Mouse (Mus musculus) right cerebral cortex, postnatal 10 days (tissue): ENCODE measurements at regions not wholly inside any gene's neighbourhood (a gene's known extent, or its start where the extent isn't known, plus 50 kb on each side); places are given as distances from the start of the nearest gene placed in this dataset.

Experiments used
- DNase-seq, 2 experiments: peaks; one replicate each; pipeline ENCODE4 v3.0.0; 2021; ENCODE audit warnings: low spot score in 2 of 2

DNA sequence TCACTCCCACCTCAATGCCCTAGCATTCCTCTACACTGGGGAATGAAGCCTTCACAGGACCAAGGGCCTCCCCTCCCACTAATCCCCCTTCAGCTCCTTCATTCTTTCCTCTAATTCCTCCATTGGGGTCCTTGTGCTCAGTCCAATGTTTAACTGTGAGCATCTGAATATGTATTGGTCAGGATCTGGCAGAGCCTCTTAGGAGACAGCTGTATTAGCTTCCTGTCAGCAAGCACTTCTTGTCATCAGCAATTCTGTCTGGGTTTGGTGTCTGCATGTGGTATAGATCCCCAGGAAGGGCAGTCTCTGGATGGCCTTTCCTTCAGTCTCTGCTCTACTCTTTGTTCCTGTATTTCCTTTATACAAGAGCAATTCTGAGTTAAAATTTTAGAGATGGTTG is 426.8 kb upstream of the 2610001J05Rik start:
- DNase-seq, result no peak

DNA sequence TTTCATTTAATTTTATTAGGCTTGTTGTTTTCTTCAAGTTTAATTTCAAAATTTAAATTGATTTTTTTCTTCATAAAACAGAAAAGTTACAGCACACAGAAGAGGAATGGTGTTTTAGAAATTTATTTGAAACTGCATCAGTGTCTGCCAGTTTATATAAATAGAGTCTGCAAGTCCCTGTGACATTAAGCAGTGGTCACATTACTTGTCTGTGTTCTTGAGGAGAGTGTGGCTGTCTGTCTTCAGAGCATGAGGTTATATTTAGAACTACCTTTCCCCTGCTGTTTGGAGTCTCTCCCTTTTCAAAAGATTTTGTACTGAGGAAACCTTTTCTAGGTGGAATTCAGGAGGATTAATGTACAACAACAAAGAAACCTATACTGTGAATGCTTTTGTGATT is 426.1 kb upstream of the 2610001J05Rik start:
- DNase-seq, result no peak

DNA sequence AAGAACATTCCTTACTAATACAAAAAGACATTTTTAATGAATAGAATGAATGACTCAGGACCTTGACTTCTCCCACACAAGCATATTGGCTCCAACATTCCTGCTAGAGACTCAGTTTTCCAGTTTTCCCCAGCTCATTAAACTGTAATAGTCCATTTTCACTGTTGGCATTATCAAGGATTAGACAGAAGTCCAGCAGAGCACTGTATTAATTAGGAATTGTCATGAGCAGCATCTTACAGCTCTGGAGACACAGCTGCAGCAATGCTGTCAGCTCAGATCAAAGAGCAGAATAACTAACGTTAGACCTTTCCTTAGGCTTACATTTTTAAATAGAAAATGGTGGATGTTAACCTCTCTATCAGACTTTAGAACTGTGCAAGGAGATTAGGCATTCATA is 419.5 kb upstream of the 2610001J05Rik start:
- no peak for DNase-seq

DNA sequence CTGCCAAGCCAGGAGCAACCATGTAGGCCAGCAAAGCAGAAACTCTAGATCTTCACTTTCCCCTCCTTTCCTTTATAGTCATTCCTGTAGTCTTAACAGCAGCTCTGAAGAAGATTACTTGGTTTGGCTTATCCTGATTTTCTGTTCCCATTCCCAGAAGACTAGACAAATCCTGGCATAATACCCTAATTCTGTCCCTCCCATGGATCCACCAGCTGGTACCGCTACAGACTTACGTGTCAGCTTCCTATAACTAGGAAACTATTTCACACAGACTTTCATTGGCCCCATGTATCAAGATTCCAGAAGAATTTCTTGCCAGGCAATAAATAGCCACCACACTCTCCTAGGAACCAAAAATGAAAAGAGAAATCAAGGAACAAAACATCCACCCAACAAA is 410.2 kb upstream of the 2610001J05Rik start:
- no peak for DNase-seq

DNA sequence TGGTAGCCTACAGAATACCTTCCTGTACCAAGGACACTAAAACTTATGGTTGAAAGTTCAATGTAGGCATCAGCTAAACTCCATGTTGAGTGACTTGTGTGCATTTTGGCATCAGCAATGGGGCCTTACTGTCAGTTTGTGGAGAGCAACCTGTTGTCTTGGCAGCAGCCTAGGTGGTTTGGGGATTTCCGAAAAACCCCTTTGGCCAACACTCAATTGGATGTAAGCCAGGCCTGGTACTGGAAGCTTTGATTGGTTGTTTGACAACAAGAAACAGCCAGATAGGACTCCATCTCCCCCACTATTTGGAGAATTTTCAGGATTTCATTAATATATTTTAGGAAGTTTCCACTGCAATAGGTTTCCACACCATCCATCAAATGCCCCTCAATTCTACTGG is 390.6 kb upstream of the 2610001J05Rik start:
- DNase-seq, result no peak

DNA sequence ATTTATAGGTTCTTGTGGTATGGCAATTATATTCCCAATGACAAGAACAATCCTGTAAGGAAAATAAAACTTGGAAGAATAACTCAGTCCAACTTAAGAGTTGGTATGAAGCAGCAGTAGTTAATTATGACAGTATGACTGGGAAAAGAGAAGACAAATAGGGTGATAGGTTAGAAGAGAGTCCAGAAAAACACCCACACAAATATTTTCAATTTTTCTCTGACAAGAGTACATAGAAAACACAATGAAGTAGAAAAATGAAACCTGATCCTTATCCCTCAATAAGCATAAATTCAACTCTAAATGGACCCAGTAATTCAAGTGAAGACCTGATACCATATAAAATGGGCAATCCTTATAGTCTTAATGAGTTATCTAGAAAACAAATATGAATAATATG is 369.0 kb upstream of the 2610001J05Rik start:
- DNase-seq, result no peak

DNA sequence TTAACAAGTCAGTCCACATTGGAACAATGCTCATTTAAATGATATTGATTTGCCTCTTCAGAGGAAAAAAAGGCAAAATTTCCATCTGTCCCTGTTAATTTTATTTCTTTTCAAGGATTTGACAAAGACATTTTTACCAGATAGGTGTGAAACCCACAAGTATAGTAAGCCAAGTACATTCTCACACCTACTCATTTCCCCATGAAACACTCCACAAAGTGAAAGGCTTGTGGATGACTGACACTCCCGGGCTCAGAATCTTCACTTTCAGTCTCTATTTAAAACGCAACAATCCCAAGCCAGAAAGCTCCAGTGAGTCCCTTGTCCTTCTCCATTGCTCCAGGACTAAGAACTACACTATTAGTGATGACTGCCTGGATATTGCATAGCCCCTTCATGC is 367.8 kb upstream of the 2610001J05Rik start:
- no peak for DNase-seq

DNA sequence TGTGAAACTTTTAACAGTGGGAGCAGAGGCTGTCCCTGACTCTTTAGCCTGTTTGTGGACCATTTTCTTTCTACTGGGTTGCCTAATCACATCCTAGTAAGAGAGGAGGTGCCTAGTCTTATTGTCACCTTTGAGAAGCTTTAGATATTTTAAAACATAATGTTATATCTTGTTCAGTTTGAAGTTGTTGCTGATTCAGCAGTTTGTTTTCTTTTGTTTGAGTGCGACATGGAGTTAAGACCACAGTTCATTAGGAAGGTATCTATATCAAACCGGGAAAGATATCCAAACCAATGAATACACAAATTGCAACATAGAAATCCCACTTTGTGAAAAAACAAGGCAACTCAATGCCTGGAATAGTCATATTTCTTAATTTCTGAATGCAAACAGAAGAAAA is 359.5 kb upstream of the 2610001J05Rik start:
- DNase-seq, result no peak

DNA sequence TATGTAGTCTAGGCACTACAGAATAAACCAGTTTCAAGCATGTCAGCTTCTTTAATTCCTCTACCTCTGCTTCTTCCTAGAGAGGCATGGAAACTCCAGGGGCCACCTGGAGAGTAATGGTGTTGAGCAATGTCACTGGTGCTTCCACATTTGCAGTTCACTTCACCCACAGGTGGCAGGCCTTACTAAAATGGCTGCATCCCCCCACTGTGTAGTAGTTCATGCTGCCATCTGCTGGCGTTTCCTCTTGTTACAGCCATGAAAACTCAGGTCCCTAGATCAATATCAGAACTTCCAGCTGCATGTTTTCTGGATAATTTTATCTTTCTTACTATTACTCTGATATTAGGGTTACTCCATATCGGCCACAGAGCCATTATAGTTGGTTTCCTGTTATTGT is 336.2 kb upstream of the 2610001J05Rik start:
- peak; percentile 28 to 45 for DNase-seq

DNA sequence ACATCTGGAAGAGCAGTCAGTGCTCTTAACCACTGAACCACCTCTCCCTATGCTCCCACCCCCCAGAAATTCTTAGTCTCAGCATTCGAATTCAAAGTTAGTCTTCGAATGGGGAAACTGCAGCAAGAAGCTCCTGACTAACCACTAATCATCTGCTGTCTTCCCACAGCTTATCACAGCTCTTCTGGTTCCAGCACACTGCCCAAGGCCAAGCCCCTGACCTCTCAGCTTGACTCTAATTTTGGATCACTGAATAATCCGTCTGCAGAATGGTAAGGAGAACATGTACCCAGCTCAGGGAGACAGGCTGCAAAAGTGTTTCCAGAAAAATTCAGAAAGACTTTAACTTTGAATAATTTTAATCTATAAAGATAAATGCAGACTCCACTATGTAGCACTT is 325.8 kb upstream of the 2610001J05Rik start:
- DNase-seq, result no peak

DNA sequence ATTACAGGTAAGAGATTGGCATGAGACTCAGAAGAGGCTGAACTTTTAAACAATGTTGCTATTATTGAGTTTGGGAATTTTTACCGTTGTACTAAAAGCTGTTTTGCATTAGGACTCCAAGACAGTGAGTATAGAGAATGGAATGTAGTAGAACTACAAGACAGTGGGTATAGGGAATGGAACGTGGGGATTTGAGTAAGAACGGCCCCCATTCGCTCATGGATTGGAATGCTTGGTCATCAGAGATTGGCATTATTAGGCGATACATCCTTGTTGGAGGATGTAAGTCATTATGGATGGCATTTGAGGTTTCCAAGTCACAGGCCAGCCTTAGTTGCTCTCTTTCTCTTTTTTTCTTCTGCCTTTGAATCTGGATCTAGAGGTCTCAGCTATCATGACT is 324.0 kb upstream of the 2610001J05Rik start:
- no peak for DNase-seq

DNA sequence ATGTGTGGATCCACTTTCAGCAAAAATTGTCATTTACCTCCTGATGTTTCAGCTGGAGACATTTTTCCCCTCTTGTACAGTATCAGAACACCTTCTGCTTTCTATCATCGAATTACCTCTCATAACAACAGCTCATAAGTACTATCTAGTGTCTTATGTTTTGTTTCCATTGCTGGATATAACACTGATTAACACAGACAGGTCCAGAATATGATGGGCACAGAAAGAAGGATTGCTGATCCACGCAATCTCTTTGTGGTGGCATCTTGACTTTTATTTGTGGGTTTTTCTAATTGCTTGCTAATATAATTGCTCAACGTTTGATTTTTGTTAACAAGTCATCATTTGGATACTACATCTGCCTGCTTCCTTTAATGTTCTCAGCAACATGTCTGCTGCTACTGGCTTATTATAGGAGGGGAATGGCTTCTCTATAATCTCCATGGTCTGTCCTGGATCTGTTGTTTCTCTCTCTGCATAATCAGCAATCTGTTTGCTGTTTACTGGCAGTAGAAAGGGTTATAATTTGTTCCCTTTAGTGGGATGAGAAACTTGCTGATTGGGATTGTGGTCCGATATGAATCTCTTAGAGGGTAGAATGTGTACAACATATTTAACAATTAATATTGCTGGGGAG is 320.2 kb upstream of the 2610001J05Rik start:
- no peak for DNase-seq

DNA sequence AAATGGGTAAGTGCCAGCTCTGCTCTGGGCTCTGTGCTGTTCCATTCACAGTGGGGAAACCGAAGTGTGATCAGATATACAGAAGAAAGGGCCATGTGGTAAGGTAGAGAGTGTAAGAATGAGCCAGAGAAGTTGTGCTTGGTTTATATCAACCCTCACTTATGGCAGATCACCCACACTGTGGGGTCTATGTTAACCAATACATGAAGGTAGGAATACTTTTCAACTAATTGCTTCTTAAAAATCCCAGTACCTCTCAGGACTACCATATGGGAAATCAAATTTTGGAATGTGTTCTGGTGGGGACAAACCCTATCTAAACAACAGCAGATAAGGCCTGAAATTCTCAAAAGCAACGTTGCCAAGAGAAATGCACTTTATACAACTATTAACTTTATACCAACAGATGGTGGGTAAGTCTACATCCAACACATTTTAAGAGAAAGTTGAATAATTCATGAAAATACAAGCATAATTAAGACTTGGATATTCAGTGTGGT is 314.7 kb upstream of the 2610001J05Rik start:
- peak in 1 of 2 experiments; percentile 27 for DNase-seq

DNA sequence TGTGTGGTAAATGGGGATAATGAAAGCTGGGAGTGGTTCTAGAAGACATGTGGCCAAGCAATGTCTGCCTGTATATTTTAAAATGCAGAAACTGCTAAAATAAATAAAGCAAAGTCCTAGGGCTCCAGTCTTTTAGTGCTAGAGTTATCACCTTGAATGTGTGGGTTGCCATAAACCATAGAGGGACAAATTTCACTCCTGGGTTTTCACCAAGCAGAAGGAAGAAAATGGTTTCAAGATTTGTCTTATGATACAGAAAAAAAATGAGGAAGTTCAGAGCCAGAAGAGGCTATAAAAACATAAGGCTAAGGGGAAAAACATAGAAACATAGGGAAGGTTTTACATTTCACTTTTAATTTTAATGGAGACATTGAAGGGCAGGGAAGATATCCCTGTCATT is 276.1 kb upstream of the 2610001J05Rik start:
- DNase-seq, result no peak

DNA sequence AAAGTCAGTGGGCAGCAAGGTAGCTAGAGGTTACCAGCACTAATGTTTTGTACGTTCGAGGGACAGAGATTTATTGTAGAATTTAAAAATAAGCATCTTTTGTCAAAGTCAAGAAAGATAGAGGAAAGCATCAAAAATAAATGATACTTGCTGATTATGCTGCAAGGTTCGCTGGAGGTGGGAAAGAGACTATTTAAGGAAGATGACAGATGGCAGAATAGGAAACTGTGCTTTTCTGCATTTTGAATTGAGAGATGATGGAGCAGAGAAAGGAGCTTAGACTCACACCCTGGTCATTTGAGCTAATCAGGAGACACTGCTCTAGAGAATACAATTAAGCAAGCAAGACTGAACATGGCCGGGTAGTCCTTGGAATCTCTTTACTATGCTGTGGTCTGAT is 275.1 kb upstream of the 2610001J05Rik start:
- DNase-seq, result no peak

DNA sequence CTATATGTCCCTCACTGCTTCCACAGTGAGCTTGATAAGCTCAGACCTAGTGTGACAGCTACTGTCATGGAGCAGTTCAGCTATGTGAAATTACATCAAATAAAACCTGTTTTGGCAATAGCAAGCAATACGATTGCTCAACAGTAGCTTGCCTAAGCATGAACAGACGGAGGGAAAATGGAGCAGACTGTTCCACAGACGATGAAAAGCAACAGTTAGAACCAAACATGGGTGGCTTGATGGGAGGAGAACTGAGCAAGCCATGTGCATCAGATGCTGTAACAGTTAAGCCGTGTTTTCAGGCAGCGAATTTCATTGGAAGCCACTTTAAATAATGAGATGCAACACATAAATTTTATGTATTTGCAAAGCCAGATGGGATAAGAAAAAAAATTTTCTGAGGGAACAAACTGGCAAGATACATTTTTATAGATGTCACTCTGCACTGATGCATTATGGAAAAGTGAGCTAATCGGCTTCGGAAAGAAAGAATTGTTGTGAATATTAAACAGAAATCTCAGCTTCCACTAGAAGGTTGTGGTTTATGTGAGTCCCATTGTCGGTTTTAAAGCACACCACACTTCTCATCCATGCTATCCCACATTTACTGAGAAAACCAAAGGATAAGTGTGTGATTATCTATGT is 270.9 kb upstream of the 2610001J05Rik start:
- DNase-seq, result peak; percentile 50 to 76

DNA sequence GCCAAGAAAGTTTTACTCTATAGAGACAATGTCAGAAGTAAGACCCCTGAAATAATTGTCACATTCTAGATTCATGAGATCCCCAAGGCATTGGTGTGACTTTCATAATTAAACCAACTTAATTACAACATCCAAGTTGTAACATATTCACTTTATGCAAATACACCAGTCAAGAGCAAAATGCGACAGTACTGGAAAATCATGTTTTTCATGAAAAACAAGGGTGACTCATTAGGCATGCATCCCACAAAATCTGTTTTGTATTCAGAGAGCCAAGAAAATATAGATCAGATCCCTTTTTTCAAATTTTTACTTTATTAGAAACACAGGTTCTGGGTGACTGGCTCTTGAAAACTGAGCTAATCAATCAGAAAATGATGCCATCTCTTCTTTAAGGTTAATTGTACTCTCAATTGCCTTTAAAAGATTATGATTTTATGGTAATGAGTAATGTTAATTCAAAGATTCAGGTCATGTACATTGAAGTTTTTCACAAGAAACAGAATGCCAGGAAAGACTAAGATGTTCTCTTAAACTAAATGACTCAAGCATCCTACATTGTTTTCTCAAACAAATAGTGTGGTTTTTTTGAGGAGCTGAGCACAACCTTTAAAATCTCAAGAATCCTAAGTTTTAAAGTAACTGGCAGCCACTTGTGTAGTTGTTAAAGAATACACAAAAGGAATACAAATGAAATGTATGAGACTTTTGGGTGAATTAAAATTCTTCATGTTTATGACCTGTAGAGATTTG is 259.2 kb upstream of the 2610001J05Rik start:
- DNase-seq, result no peak

DNA sequence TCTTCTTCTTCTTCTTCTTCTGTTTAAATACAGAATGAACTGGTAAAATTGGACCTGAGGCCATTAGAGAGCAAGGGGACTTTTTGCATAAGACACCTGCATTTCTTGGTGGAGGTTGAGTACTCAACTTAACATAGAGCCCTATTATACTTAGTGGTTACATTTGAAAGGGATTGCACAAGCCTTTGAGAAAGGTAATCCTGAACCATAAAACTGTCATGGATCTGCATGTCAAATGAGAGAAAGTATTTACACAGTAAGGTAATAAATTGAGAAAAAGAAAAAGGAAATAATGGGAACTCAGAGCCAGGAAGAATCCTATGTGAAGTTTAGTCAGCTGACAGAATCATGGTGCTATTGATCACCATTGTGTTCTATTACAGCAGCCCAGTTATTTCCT is 258.1 kb upstream of the 2610001J05Rik start:
- DNase-seq, result no peak

DNA sequence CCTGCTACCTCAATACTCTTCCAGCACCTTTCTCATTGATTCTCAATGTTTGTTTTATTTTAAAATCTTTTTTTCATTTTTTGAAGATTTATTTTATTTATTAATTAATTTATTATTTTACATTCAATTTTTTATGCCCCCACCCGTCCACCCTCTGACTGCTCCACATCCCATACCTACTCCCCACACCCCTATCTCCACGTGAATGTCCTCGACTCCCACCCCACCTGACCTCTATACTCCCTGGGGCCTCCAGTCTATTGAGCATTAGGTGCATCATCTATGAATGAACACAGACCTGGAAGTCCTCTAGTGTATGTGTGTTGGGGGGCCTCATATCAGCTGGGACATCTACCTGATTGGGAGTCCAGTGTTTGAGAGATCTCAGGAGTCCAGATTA is 251.0 kb upstream of the 2610001J05Rik start:
- DNase-seq, result no peak

DNA sequence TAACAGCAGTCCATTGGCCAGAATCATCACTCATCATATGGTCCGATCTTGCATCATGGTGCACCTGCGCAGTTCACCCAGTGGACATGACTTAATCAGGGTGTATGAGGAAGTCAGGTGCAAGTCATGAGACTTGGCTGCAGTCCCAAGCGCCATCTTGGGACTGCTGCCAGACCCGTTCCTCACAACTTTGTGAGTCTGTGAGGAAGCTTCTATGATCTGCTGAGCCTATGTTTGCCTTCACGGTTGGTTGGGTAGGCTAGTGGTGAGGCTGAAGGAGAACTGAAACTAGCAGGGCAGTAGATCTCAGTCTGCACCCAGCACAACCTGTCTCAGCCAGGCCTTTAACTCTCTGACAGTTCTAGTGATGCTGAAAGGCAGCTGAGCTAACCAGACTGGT is 250.2 kb upstream of the 2610001J05Rik start:
- no peak for DNase-seq

DNA sequence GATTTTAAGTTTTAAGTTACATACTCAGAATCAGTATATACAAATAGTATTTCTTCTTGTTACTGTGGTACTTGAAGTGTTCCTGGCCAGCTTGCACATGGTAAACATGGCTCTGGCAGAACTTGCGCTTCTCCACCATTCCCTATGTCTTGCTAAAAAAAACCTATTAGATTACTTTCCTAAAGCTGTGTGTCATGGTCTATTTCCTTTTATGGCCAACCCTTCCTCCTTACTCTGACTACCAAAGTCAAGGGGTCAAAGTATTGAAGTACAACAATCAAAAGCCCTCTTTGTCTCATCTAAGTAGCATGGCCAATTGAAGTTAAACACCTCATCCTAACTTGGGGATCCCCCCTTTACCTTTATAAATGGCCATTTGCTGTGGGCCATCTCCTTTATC is 223.6 kb upstream of the 2610001J05Rik start:
- no peak for DNase-seq

DNA sequence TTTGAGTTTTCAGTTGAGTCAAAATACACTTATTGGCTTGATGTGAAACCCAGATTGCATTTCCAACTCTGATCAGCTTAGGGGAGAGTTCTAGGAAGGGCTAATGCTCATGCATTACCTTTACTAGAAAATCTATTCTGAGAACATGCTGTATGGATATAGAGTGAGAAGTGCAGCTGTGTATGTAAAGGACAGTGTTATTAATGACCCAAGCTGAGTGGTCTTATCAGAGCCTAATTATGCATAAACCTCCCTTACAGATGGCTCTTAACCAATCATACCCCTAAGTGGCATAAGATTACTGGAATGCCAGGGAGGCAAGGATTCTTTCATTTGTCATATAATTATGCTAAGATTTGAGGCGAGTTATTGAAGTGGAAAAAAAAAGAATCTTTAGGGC is 210.6 kb upstream of the 2610001J05Rik start:
- DNase-seq, result no peak

DNA sequence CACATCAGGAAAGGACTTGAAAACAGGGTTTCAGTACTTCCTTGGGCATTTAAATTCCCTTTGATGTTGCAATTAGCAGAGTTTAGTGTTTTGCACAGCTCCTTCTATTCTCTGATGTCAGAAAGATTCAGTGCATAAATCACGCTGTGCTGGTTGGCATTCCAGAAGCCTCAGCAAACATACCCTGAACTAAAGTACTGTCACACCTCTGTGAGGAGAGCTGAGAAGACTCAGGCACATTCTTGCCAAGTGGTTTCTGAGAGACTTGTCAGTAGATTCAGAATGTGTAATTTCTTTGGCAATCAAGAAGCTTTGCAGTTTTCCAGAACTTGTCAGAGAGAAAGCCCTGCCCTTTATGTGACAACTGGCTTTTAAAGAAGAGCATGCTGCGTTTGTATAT is 192.4 kb upstream of the 2610001J05Rik start:
- peak in 1 of 2 experiments; percentile 38 for DNase-seq
